Mouse (Mus musculus) right cerebral cortex, adult 2 months (tissue): Measurements from ENCODE around the gene Utp20.
A peak's percentile ranks its signal among the peaks of the same experiment; 100 is the strongest.

Source experiments
- DNase-seq, 2 experiments: peaks; one replicate each; pipeline ENCODE4 v3.0.0; 2021 to 2022; ENCODE audit warnings: low spot score in 2 of 2

The Utp20 gene

DNA sequence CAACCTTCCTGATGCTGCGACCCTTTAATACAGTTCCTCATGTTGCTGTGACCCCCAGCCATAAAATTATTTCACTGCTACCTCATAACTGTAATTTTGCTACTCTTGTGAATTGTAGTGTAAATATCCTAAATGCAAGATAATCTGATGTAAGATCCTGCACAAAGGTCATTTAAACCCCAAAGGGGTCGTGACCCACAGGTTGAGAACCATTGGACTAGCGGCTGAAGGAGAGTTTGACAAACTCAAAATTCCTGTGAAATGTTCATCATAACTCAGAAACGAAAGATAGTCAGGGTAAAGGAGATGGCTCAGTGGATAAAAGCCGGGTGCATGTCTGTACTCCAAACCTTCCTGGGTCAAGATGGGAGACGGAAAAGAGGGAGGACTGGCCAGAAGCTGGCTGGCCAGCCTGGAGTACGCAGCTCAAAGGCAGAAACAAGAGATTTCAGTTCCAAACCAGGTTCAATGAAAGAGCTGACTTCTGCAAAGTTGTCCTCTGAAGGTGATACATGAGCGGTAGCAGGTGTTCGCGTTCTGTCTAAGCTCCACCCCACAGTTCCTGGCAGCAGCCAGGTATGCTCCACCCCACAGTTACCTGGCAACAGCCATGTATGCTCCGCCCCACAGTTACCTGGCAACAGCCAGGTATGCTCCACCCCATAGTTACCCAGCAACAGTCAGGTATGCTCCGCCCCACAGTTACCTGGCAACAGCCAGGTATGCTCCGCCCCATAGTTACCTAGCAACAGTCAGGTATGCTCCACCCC, 109.4 kb downstream of the Utp20 start:
- DNase-seq = no peak

DNA sequence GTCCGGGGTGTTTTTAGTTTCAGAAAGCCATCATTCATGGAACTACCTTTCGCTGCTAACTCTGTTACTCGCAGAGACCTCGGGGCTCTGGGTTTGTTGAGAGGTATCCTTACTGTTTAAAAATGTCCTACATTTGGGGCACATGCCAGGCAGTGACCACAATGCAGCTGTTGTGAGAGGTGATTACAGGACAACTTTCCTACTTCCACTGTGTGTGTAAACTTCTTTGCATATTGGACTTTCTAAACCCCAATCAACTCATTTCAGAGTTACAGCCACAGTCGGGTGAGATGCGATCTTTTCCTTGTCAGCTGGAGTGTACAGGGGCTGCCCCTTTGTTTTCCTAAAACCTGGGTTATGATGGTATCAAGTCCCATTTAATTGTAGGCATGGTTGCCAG, 111.0 kb downstream of the Utp20 start:
- DNase-seq = no peak

DNA sequence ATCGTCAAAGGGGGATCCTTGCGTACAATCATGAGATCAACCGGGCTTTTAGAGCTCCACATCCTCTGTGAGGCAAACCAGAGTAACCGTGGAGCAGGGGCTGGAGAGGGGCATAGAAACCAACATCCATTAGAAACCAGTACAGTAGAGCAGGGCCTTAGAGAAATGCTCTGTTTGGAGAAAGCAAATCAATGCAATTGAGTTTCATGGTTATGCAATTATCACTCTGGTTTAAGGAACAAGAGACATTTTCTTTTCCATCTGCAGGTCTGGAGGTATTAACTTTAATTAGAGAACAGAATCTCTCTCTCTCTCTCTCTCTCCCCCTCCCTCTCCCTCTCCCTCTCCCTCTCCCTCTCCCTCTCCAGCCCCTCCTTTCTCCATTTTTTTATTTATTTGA, 111.9 kb downstream of the Utp20 start:
- DNase-seq = no peak

DNA sequence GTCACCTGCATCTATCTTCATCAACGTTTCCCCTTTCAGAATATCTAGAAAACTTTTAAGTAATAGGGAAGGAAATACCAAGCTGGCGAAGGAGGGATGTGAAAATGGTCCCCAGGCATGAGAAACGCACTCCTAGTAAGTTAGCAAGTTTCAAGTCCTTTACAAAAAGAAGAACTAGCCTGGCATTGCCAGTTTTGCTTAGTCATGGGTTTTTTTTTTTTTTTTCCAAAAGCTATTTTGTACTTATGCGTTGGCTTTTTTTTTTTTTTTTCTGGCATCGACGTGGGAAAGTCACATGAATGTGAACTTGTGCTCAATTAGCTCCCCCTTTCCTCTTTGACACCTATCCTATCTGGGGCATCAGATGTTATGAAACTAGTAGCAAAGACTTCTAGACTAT, 114.2 kb downstream of the Utp20 start:
- no peak for DNase-seq

DNA sequence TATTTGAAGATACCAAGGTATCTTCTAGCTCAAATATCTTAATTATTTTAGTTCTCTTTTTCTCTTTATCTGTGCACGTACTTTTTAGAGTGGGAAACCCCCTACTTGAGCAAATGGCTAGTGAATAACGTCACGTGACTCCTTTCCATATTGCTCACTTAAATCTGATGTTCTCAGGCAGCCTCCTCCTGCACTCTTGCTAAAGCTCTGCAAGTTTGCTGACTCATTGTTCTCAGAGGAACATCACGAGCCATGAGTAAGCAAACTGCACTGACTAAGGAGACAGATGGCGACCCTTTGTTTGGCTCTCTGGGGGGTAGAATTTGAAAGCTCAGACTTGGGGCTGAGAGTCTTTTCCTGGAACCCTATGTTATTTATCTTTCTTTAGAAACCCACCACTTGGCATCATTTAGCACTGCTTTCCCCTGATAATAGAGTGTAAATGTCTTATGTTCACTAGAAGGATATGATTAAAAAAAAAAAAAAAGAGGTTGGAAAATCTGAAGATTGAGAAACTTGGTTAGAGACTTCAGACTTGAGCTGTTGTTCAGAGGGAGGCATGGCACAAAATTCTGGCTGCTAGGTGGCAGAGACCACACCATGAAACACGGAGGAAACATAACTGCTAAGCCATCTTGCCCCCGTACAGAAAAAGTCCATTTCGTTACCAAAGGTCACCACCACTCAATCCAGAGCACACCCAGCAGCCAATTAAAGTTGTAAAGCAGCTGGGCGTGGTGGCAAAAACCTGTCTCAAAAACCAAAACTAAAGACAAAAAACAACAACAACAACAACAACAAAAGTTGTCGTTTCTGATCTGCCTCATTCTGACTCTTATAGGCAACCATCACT, 117.7 kb downstream of the Utp20 start:
- peak; percentile 61 to 68 for DNase-seq

DNA sequence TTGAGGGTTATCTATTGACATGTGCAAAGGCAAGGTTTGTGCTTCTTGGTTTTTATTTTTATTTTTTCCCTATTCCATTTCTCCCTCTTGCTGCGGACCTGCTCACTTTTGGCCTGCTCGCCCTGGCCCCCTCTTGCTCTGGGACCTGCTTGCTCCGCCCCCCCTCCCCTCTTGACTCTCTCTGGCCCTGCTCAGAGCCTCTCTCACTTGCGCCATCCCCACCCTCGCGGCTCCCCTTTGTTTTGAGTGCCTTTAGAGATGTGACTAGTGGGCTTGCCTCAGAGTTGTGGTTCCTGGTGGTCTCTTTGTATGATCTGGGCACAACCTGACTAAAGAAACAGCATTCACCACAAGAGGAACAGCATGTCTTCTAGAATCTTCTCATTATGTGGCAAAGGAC, 125.7 kb downstream of the Utp20 start:
- DNase-seq = no peak
